14 mouse cellular contexts compared by ENCODE assay signal in the genomic region with DNA sequence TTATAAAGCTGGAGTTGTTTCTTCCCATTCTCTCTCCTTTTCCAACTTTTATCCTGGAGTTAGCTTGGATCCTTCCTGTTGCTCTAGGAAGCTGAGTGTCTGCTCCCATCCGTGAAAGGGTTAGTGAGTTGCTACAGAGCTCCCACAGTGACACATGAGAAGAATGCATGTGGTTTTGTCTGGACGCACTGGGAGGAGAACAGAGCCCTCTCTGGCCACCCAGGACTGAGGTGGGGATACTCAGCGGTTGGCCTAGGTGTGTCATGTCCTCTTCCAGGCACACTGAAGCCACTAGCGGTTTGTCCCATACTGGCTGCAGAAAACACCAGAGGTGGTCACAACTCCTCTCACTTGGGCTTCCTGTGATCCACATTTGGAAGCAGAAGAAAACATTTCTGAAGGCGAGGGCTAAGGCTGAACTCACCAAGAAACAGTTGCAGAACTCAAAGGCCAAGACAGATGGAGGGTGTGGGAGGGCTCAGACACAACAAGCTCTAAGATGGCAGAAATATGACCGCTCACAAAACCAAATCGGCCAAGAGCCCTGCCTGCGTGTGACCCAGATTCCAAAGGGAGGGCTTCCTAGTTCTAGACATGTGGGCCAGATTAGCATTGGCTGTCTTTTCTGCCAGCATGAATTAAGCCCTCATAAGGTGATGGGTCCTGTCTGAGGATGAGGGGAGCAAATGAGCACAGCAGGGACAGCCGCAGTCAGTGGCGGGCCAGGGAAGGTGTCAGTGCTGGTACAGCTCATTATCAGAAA. TPM values are rescaled to one million over a fixed set of nuclear protein-coding genes. Genes with fewer than 3 reads are reported as not detected.
A peak's percentile ranks its signal among the peaks of the same experiment; 100 is the strongest.
DNase-seq lines count a peak whose midpoint lies in the region; ATAC-seq lines count a peak whose summit lies in the region.
"Had no signal": no experiment of that assay in that cellular context is flagged by ENCODE, and none has a peak within 500 bp of the region (broad histone marks: within the 10 kb centered on the region; RNA-seq: fewer than 3 reads in every experiment).

No protein-coding gene starts in this region.

- no peak overlapping the region for H3K4me3 ChIP-seq in kidney, embryonic 15.5 days (replicated peaks)
- no peak overlapping the region for H3K4me3 ChIP-seq in kidney, embryonic 16.5 days (ENCODE audit: low read length)
- H3K4me3 ChIP-seq in embryonic facial prominence, embryonic 15.5 days (replicated peaks): no peak overlapping the region
- H3K4me3 ChIP-seq: limb, embryonic 10.5 days had no signal

- no peaks in the 10 kb centered on the region for H3K9me3 ChIP-seq in kidney, embryonic 15.5 days (replicated peaks)
- H3K9me3 ChIP-seq in kidney, embryonic 16.5 days (ENCODE audit: low read length): no peaks in the 10 kb centered on the region
- no peaks in the 10 kb centered on the region for H3K9me3 ChIP-seq in embryonic facial prominence, embryonic 15.5 days (replicated peaks)
- H3K9me3 ChIP-seq: limb, embryonic 10.5 days had no signal

- 50% methylated on average over 10 of the region's 10 CpGs for WGBS in kidney, embryonic 15.5 days
- 52% methylated on average over 10 of the region's 10 CpGs for WGBS in kidney, embryonic 16.5 days
- WGBS in embryonic facial prominence, embryonic 15.5 days: 51% methylated on average over 10 of the region's 10 CpGs

- peak; percentile 86 for DNase-seq in brain, adult 2 months (ENCODE audit: low read depth, low spot score)
- DNase-seq in cerebellum, adult 9-10 months: peak; percentile 66
- no peak for DNase-seq in testis, postnatal 10 days (ENCODE audit: low spot score)
- DNase-seq in frontal cortex, postnatal 10 days (ENCODE audit: low spot score in 2 of 2): no peak
- no peak for DNase-seq in thymus, postnatal 0 days (ENCODE audit: low spot score)
- DNase-seq: adrenal gland, adult 8-10 months; kidney, adult 11 months; thymus, adult 2 months had no signal

- no peaks in the 10 kb centered on the region for H3K36me3 ChIP-seq in kidney, embryonic 15.5 days
- H3K36me3 ChIP-seq in kidney, embryonic 16.5 days (ENCODE audit: insufficient read depth, low read length): no peaks in the 10 kb centered on the region
- H3K36me3 ChIP-seq in embryonic facial prominence, embryonic 15.5 days: no peaks in the 10 kb centered on the region
- H3K36me3 ChIP-seq: limb, embryonic 10.5 days had no signal

- H3K9ac ChIP-seq in kidney, embryonic 15.5 days: no peak overlapping the region
- no peak overlapping the region for H3K9ac ChIP-seq in kidney, embryonic 16.5 days (replicated peaks; ENCODE audit: low read length)
- no peak overlapping the region for H3K9ac ChIP-seq in embryonic facial prominence, embryonic 15.5 days
- H3K9ac ChIP-seq: liver, embryonic 14.5 days had no signal

- H3K4me2 ChIP-seq in kidney, embryonic 15.5 days: no peak overlapping the region
- H3K4me2 ChIP-seq in kidney, embryonic 16.5 days (replicated peaks; ENCODE audit: low read depth, low read length): no peak overlapping the region
- no peak overlapping the region for H3K4me2 ChIP-seq in embryonic facial prominence, embryonic 15.5 days (replicated peaks)

- ATAC-seq in kidney, embryonic 15.5 days (replicated peaks; ENCODE audit: low FRiP score): no peak
- no peak for ATAC-seq in kidney, embryonic 16.5 days (ENCODE audit: low FRiP score, low TSS enrichment)
- ATAC-seq in embryonic facial prominence, embryonic 15.5 days (ENCODE audit: insufficient number of reproducible peaks, low FRiP score, low TSS enrichment, low read depth): 0 out of 2 replicates have a peak, but pooled peaks have one; percentile 43

- H3K4me1 ChIP-seq in kidney, embryonic 15.5 days: peaks cover 15% of the 10 kb centered on the region
- H3K4me1 ChIP-seq in kidney, embryonic 16.5 days (ENCODE audit: insufficient read depth, low read length): peaks cover 17% of the 10 kb centered on the region
- 0 out of 2 replicates have a peak, but pooled peaks cover 5% of the 10 kb centered on the region for H3K4me1 ChIP-seq in embryonic facial prominence, embryonic 15.5 days

- H3K27me3 ChIP-seq in kidney, embryonic 15.5 days: no peaks in the 10 kb centered on the region
- H3K27me3 ChIP-seq in kidney, embryonic 16.5 days (ENCODE audit: insufficient read depth, low read length): no peaks in the 10 kb centered on the region
- H3K27me3 ChIP-seq in embryonic facial prominence, embryonic 15.5 days: no peaks in the 10 kb centered on the region

- H3K27ac ChIP-seq in kidney, embryonic 15.5 days: 0 out of 2 replicates have a peak overlapping the region, but pooled peaks have one; percentile 27
- no peak overlapping the region for H3K27ac ChIP-seq in kidney, embryonic 16.5 days (ENCODE audit: low read length)
- H3K27ac ChIP-seq in embryonic facial prominence, embryonic 15.5 days (replicated peaks): no peak overlapping the region
- H3K27ac ChIP-seq: liver, embryonic 14.5 days; macrophage had no signal

RNA-seq across cellular contexts. Expression of a gene that starts 52.3 kb away (rescaled TPM):
- 19.2 and 19.5 TPM in 2 replicates for polyA plus RNA-seq in kidney, embryonic 15.5 days (2015; fragmentation: Nextera tagmentation; extraction: Ambion mirVana)
- polyA plus RNA-seq in kidney, embryonic 16.5 days (2015; fragmentation: Nextera tagmentation; extraction: Ambion mirVana): 19.0 and 22.2 TPM in 2 replicates
- 18.4 and 22.8 TPM in 2 replicates for polyA plus RNA-seq in embryonic facial prominence, embryonic 15.5 days (2015; fragmentation: Nextera tagmentation; extraction: Ambion mirVana)
- polyA plus RNA-seq in thymus, postnatal 0 days (2015; fragmentation: Nextera tagmentation; extraction: Ambion mirVana): 4.4 and 5.2 TPM in 2 replicates

Comparison
In these comparisons a context has a peak if more than half of its experiments do, and no peak if none do; other contexts are left out.
1. DNase-seq: peak in brain, adult 2 months (single experiment) and cerebellum, adult 9-10 months (single experiment); none in testis, postnatal 10 days (single experiment), frontal cortex, postnatal 10 days (0 of 2) and thymus, postnatal 0 days (single experiment).